15 mouse cellular contexts compared by ENCODE assay signal in the genomic region with DNA sequence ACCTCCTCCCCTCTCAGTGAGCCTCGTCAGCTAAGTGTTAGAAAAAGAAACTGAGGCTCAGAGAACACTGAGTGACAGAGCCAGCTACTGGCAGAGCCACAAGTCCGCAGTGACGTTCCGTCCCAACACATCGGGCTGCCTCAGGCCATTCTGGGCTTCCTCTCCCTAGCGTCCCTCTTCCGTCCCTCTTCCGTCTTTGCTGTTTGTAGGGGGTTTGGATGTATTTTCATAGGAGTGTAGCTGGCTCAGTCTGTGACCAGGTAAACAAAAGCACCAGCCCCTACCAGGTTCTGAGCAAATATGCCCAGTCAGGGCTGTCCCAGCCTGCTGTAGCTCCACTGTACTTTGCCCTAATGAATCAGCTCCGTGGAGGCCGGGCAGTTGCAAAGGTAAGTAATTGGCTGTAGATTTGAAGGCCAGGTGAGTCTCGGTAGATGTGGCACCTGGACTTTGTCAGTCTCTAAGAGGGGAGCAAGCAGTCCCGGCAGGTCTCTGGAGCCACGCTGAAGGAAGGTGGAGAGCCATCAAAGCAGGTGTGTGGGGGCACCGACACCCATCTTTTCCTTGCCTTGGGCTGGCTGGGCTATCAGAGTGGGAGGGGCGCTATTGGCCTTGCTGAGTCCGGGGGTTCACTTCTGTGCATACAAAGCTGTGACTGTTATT. TPM values are rescaled to one million over a fixed set of nuclear protein-coding genes. Genes with fewer than 3 reads are reported as not detected.
A peak's percentile ranks its signal among the peaks of the same experiment; 100 is the strongest.
DNase-seq lines count a peak whose midpoint lies in the region; ATAC-seq lines count a peak whose summit lies in the region.
"Had no signal": no experiment of that assay in that cellular context is flagged by ENCODE, and none has a peak within 500 bp of the region (broad histone marks: within the 10 kb centered on the region; RNA-seq: fewer than 3 reads in every experiment).

No protein-coding gene starts in this region.

- peak overlapping the region; percentile 28 for H3K4me2 ChIP-seq in intestine, embryonic 14.5 days (ENCODE audit: low read length)
- peak overlapping the region; percentile 31 for H3K4me2 ChIP-seq in liver, embryonic 15.5 days
- H3K4me2 ChIP-seq: heart, embryonic 15.5 days; hindbrain, embryonic 12.5 days; limb, embryonic 15.5 days had no signal

- no peak overlapping the region for H3K9ac ChIP-seq in intestine, embryonic 14.5 days (ENCODE audit: low read length)
- H3K9ac ChIP-seq in liver, embryonic 15.5 days, result no peak overlapping the region
- H3K9ac ChIP-seq: heart, embryonic 15.5 days; hindbrain, embryonic 12.5 days; limb, embryonic 15.5 days had no signal

- H3K9me3 ChIP-seq in erythroblast, embryonic 14.5 days (ENCODE audit: control insufficient read depth, low read length), result no peaks in the 10 kb centered on the region
- H3K9me3 ChIP-seq in intestine, embryonic 14.5 days (ENCODE audit: control insufficient read depth, low read length), result no peaks in the 10 kb centered on the region
- no peaks in the 10 kb centered on the region for H3K9me3 ChIP-seq in liver, embryonic 15.5 days (replicated peaks)
- H3K9me3 ChIP-seq: heart, embryonic 15.5 days; hindbrain, embryonic 12.5 days; limb, embryonic 15.5 days; midbrain, embryonic 10.5 days had no signal

- H3K36me3 ChIP-seq in erythroblast, embryonic 14.5 days (ENCODE audit: control insufficient read depth), result no peaks in the 10 kb centered on the region
- H3K36me3 ChIP-seq in intestine, embryonic 14.5 days (ENCODE audit: control insufficient read depth, insufficient read depth, low read length), result no peaks in the 10 kb centered on the region
- no peaks in the 10 kb centered on the region for H3K36me3 ChIP-seq in liver, embryonic 15.5 days (replicated peaks)
- H3K36me3 ChIP-seq: heart, embryonic 15.5 days; hindbrain, embryonic 12.5 days; limb, embryonic 15.5 days; midbrain, embryonic 10.5 days had no signal

- H3K4me3 ChIP-seq in erythroblast, embryonic 14.5 days (replicated peaks), result peak overlapping the region; percentile 30
- no peak overlapping the region for H3K4me3 ChIP-seq in intestine, embryonic 14.5 days (ENCODE audit: low read depth, low read length)
- H3K4me3 ChIP-seq in liver, embryonic 15.5 days (replicated peaks), result peak overlapping the region; percentile 37
- H3K4me3 ChIP-seq: heart, embryonic 15.5 days; hindbrain, embryonic 12.5 days; layer of hippocampus, adult 2 months; limb, embryonic 15.5 days; midbrain, embryonic 10.5 days had no signal

- DNase-seq in intestine, embryonic 14.5 days (ENCODE audit: low spot score), result peak; percentile 67
- DNase-seq in kidney, postnatal 14 days, result peak; percentile 36
- no peak for DNase-seq in adrenal gland, adult 8-10 months
- DNase-seq in frontal cortex, adult 2 months (ENCODE audit: extremely low spot score in 1 of 2, low spot score in 1 of 2), result no peak
- DNase-seq: cerebellum, adult 18-20 months; right cerebral cortex, postnatal 14 days had no signal

- H3K4me1 ChIP-seq in erythroblast, embryonic 14.5 days (ENCODE audit: control insufficient read depth), result no peaks in the 10 kb centered on the region
- H3K4me1 ChIP-seq in intestine, embryonic 14.5 days (replicated peaks; ENCODE audit: control insufficient read depth, insufficient read depth, low read length), result no peaks in the 10 kb centered on the region
- H3K4me1 ChIP-seq in liver, embryonic 15.5 days (replicated peaks), result no peaks in the 10 kb centered on the region
- H3K4me1 ChIP-seq: heart, embryonic 15.5 days; hindbrain, embryonic 12.5 days; limb, embryonic 15.5 days; midbrain, embryonic 10.5 days had no signal

- WGBS in intestine, embryonic 14.5 days, result 77% methylated on average over 16 of the region's 16 CpGs
- 72% methylated on average over 16 of the region's 16 CpGs for WGBS in liver, embryonic 15.5 days (ENCODE audit: insufficient replicate concordance)

- peak overlapping the region; percentile 35; the same call in 1 of the 2 replicates for H3K27ac ChIP-seq in intestine, embryonic 14.5 days (ENCODE audit: low read depth)
- peak overlapping the region; percentile 78 for H3K27ac ChIP-seq in liver, embryonic 15.5 days (replicated peaks)
- H3K27ac ChIP-seq: heart, embryonic 15.5 days; hindbrain, embryonic 12.5 days; layer of hippocampus, adult 2 months; limb, embryonic 15.5 days; midbrain, embryonic 10.5 days had no signal

- no peak for ATAC-seq in erythroblast, adult 5-6 weeks (replicated peaks; ENCODE audit: low FRiP score, poor library complexity, severe bottlenecking)
- ATAC-seq in intestine, embryonic 14.5 days (replicated peaks; ENCODE audit: low FRiP score, low TSS enrichment, low read depth), result peak; percentile 93
- peak; percentile 73 for ATAC-seq in liver, embryonic 15.5 days (ENCODE audit: insufficient read depth)
- no peak for ATAC-seq in megakaryocyte, adult 5-6 weeks (ENCODE audit: poor library complexity, severe bottlenecking)

- H3K27me3 ChIP-seq in erythroblast, embryonic 14.5 days (ENCODE audit: control insufficient read depth), result no peaks in the 10 kb centered on the region
- no peaks in the 10 kb centered on the region for H3K27me3 ChIP-seq in intestine, embryonic 14.5 days (replicated peaks; ENCODE audit: control insufficient read depth, insufficient read depth, low read length)
- H3K27me3 ChIP-seq in liver, embryonic 15.5 days, result no peaks in the 10 kb centered on the region
- H3K27me3 ChIP-seq: heart, embryonic 15.5 days; hindbrain, embryonic 12.5 days; limb, embryonic 15.5 days had no signal

RNA-seq across cellular contexts. Expression of a gene that starts 19.3 kb away (rescaled TPM):
- not detected in 2 replicates for polyA plus RNA-seq in erythroblast, embryonic 14.5 days (2012)
- 0.21 TPM in 1 of 2 replicates, not detected in the other for total RNA-seq in erythroblast, adult 5-6 weeks (2015; ENCODE audit: low replicate concordance)
- 0.77 TPM in 1 of 2 replicates, not detected in the other for total RNA-seq in erythroblast, adult 5-6 weeks (2017; ENCODE audit: low replicate concordance)
- polyA plus RNA-seq in intestine, embryonic 14.5 days (2014; fragmentation: Nextera tagmentation; extraction: Ambion mirVana), result 6.7 and 7.8 TPM in 2 replicates
- polyA plus RNA-seq in liver, embryonic 15.5 days (2015; fragmentation: Nextera tagmentation; extraction: Ambion mirVana), result 6.6 and 7.3 TPM in 2 replicates
- total RNA-seq in adrenal gland, adult 8-10 months (2022), result 1 to 10 TPM; 1.5 to 1.9 (median 1.7) TPM
- polyA plus RNA-seq in frontal cortex, adult 2 months (2012; rRNA removed), result 1.0 and 1.3 TPM in 2 replicates
- 0.54 and 0.89 TPM in 2 replicates for total RNA-seq in megakaryocyte, adult 5-6 weeks (2015)
- total RNA-seq in megakaryocyte, adult 5-6 weeks (2017), result 0.26 and 0.41 TPM in 2 replicates

Comparison
In these comparisons a context has a peak if more than half of its experiments do, and no peak if none do; other contexts are left out.
1. ATAC-seq: peak in intestine, embryonic 14.5 days (single experiment) and liver, embryonic 15.5 days (single experiment); none in erythroblast, adult 5-6 weeks (single experiment) and megakaryocyte, adult 5-6 weeks (single experiment).
2. DNase-seq: peak in intestine, embryonic 14.5 days (single experiment) and kidney, postnatal 14 days (single experiment); none in adrenal gland, adult 8-10 months (single experiment) and frontal cortex, adult 2 months (0 of 2).